Mouse (Mus musculus): ENCODE measurements around the gene Rrbp1. TPM values are rescaled to one million over a fixed set of nuclear protein-coding genes. Genes with fewer than 3 reads are reported as not detected.

Gene Rrbp1
- polyA plus RNA-seq, 1 experiment from 2014 or later, result 34.8 TPM

DNA sequence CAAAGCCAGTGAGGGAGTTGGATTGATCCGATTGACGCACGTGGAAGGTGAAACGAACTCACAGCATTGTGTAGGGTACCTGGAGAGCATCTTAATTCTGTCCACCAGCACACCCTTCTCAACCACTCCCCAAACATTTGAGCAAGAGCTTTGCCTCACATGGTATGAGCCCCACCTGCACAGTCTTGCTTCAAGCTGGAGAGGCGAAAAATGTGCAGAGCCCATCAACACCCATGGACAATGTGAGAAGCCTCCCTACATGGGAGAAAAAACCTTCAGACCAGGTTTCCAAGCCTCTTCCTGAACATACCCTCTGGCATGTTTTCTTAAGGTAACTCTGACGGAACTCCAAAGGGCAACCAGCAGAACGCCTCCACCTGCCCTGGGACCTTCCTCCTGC is 19.7 kb upstream of the Rrbp1 start:
- 92% methylated on average over 7 of the region's 7 CpGs for WGBS
- Histone ChIP-seq H3K4me1 (replicated peaks; ENCODE audit: control insufficient read depth, insufficient read depth, low read length) (no peaks in the 10 kb centered on the region), H3K9ac (no peak overlapping the region), H3K4me2 (replicated peaks) (no peak overlapping the region), H3K9me3 (ENCODE audit: control insufficient read depth, low read length) (no peaks in the 10 kb centered on the region), H3K27ac (no peak overlapping the region), H3K27me3 (ENCODE audit: control insufficient read depth, insufficient read depth, low read length) (no peaks in the 10 kb centered on the region), H3K4me3 (replicated peaks; ENCODE audit: low read length) (no peak overlapping the region), H3K36me3 (replicated peaks; ENCODE audit: control insufficient read depth, insufficient read depth) (no peaks in the 10 kb centered on the region)
- ATAC-seq (ENCODE audit: low FRiP score), result no peak
- DNase-seq (ENCODE audit: low spot score), result no peak

DNA sequence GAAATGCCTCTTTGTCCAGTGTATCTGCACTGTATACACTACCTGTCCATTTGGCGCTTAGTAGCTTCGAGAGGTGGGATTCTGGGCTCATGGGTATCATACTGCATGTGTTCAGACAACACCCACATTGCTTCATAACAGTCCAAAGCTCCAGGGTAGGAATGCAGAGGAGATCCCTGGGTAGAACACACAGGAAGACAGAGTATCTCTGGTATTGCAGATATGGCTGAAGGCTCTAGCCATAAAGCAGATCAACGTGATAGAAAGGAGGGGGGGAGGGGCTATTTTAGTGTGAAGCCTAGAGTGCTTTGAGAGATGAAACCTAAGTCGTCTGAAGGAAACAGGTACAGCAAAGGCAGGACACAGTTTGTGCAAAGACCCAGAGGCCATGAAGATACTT is 15.4 kb upstream of the Rrbp1 start:
- no peaks in the 10 kb centered on the region for H3K27me3 ChIP-seq (ENCODE audit: control insufficient read depth, insufficient read depth, low read length)
- H3K4me3 ChIP-seq (replicated peaks; ENCODE audit: low read length), result no peak overlapping the region
- DNase-seq (ENCODE audit: low spot score) (no peak), ATAC-seq (ENCODE audit: low FRiP score) (no peak)
- no peak overlapping the region for H3K9ac ChIP-seq
- H3K4me2 ChIP-seq (replicated peaks), result no peak overlapping the region
- no peaks in the 10 kb centered on the region for H3K4me1 ChIP-seq (replicated peaks; ENCODE audit: control insufficient read depth, insufficient read depth, low read length)
- H3K27ac ChIP-seq, result no peak overlapping the region
- no peaks in the 10 kb centered on the region for H3K36me3 ChIP-seq (replicated peaks; ENCODE audit: control insufficient read depth, insufficient read depth)
- WGBS, result 84% methylated on average over 4 of the region's 4 CpGs
- H3K9me3 ChIP-seq (ENCODE audit: control insufficient read depth, low read length), result no peaks in the 10 kb centered on the region

DNA sequence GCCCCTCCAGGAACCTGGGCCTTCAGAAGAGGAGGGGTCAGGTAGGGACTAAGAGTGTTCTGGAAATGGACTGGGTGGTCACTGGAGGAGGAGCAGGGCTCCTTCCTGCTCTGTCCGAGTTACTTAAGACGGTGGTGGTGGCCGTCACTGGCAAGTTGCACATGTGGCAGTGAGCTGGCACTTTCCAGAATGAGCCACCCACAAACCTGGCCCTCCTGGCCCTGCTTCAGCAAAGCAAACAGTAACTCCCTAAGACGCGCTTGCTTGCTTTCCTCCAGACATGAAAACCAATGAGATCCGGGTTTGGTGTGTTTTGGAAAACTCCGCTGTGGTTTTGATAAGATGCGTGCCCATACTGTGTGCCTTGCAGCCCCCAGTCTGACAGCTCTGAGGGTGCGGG is 14.3 kb upstream of the Rrbp1 start:
- H3K9me3 ChIP-seq (ENCODE audit: control insufficient read depth, low read length), result no peaks in the 10 kb centered on the region
- DNase-seq (ENCODE audit: low spot score) (no peak), ATAC-seq (ENCODE audit: low FRiP score) (no peak)
- WGBS, result 89% methylated on average over 9 of the region's 9 CpGs
- no peaks in the 10 kb centered on the region for H3K36me3 ChIP-seq (replicated peaks; ENCODE audit: control insufficient read depth, insufficient read depth)
- no peak overlapping the region for H3K4me2 ChIP-seq (replicated peaks)
- no peak overlapping the region for H3K27ac ChIP-seq
- H3K27me3 ChIP-seq (ENCODE audit: control insufficient read depth, insufficient read depth, low read length), result no peaks in the 10 kb centered on the region
- H3K4me3 ChIP-seq (replicated peaks; ENCODE audit: low read length), result no peak overlapping the region
- no peak overlapping the region for H3K9ac ChIP-seq
- H3K4me1 ChIP-seq (replicated peaks; ENCODE audit: control insufficient read depth, insufficient read depth, low read length), result no peaks in the 10 kb centered on the region

DNA sequence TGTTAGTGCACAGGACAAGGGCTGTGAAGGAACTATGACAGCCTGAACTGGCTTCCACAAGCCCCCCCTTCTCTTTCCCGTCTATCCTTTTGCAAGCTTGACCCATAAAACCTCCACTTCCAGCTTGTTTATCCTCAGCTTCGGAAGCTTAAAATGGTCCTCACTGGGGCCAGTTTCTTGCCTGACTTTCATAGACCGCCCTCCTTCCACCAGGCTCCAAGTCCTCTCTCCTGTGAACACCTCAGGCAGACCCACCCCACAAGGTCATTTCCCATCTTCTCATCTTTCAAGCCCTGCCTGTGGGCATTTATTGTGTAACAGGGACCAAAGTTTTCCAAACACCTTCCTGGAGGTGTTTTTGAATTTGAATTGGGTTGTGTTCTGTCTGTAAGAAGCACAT is 11.4 kb upstream of the Rrbp1 start:
- H3K27me3 ChIP-seq (ENCODE audit: control insufficient read depth, insufficient read depth, low read length), result no peaks in the 10 kb centered on the region
- 82% methylated on average over 3 of the region's 3 CpGs for WGBS
- no peaks in the 10 kb centered on the region for H3K36me3 ChIP-seq (replicated peaks; ENCODE audit: control insufficient read depth, insufficient read depth)

DNA sequence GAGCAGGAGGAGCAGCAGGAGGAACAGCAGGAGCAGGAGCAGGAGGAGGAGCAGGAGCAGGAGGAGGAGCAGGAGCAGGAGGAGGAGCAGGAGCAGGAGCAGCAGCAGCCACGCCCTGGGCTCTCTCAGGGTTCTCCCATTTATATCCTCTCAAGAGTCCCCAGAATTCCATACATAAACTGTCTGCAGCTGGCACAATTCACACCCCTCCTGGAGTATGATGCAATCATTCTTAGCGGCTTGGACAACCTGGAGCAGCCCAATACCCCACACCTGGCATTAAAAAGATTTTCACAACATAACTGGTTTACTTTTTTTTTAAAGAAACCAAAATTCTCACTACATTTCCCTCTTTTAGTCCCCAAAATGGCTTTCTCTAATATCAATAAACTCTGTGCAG is 8.9 kb upstream of the Rrbp1 start:
- ATAC-seq (ENCODE audit: low FRiP score), result no peak
- H3K27me3 ChIP-seq (ENCODE audit: control insufficient read depth, insufficient read depth, low read length), result no peaks in the 10 kb centered on the region

More for the DNA sequence above, 11.4 kb upstream of the Rrbp1 start:
- DNase-seq (ENCODE audit: low spot score) (no peak), ATAC-seq (ENCODE audit: low FRiP score) (no peak)
- Histone ChIP-seq H3K4me1 (replicated peaks; ENCODE audit: control insufficient read depth, insufficient read depth, low read length) (no peaks in the 10 kb centered on the region), H3K4me3 (replicated peaks; ENCODE audit: low read length) (no peak overlapping the region), H3K9me3 (ENCODE audit: control insufficient read depth, low read length) (no peaks in the 10 kb centered on the region), H3K4me2 (replicated peaks) (no peak overlapping the region), H3K27ac (no peak overlapping the region), H3K9ac (no peak overlapping the region)

DNA sequence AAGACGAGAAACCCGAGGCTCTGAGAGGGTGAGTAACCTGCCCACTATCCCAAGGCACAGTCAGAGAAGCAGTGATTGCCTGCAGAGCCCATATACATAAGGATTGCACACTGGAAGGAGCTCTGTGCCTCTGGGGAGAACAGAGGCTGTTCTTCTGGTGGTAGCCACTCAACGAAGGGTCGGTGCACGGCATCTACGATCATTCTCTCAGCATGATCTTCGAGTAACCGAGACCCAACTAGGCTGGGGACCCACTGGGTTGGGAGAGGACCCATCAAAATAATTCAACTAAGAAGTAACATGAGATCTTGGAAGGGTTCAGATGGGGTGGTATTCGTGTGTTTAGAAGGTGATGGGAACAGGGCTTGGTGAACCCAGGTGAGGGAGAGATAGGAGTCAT is 4.8 kb upstream of the Rrbp1 start:
- no peaks in the 10 kb centered on the region for H3K4me1 ChIP-seq (replicated peaks; ENCODE audit: control insufficient read depth, insufficient read depth, low read length)
- ATAC-seq (ENCODE audit: low FRiP score) (no peak), DNase-seq (ENCODE audit: low spot score) (no peak)
- no peaks in the 10 kb centered on the region for H3K36me3 ChIP-seq (replicated peaks; ENCODE audit: control insufficient read depth, insufficient read depth)
- no peak overlapping the region for H3K27ac ChIP-seq
- no peak overlapping the region for H3K4me3 ChIP-seq (replicated peaks; ENCODE audit: low read length)
- H3K27me3 ChIP-seq (ENCODE audit: control insufficient read depth, insufficient read depth, low read length), result no peaks in the 10 kb centered on the region
- H3K9ac ChIP-seq, result no peak overlapping the region
- no peaks in the 10 kb centered on the region for H3K9me3 ChIP-seq (ENCODE audit: control insufficient read depth, low read length)
- 89% methylated on average over 9 of the region's 9 CpGs for WGBS
- H3K4me2 ChIP-seq (replicated peaks), result no peak overlapping the region

More for the DNA sequence above, 8.9 kb upstream of the Rrbp1 start:
- H3K36me3 ChIP-seq (replicated peaks; ENCODE audit: control insufficient read depth, insufficient read depth), result no peaks in the 10 kb centered on the region
- no peaks in the 10 kb centered on the region for H3K9me3 ChIP-seq (ENCODE audit: control insufficient read depth, low read length)
- H3K4me3 ChIP-seq (replicated peaks; ENCODE audit: low read length), result no peak overlapping the region
- no peak overlapping the region for H3K9ac ChIP-seq
- 75% methylated on average over 2 of the region's 2 CpGs for WGBS
- no peak overlapping the region for H3K27ac ChIP-seq
- H3K4me1 ChIP-seq (replicated peaks; ENCODE audit: control insufficient read depth, insufficient read depth, low read length), result no peaks in the 10 kb centered on the region
- DNase-seq (ENCODE audit: low spot score), result no peak
- H3K4me2 ChIP-seq (replicated peaks), result no peak overlapping the region

DNA sequence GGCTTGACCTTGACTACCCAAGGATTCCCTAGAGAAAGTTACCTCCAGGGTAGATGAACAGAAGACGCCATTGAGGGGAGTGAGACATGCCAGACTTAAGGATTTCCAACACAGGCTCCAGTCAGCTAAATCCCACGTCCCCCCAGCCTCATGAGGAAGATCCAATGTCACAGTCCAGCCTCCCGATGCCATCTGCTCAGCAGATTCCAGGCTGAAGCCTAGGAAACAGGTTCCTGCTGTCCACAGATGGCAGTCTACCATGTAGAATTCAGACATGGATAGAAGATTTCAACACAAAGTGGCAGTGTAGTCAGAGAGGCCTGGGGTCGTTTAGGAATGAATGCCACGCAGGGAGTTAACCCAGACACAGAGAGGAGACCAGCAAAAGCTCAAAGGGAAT is 3.4 kb upstream of the Rrbp1 start:
- Histone ChIP-seq H3K27me3 (ENCODE audit: control insufficient read depth, insufficient read depth, low read length) (no peaks in the 10 kb centered on the region), H3K4me3 (replicated peaks; ENCODE audit: low read length) (no peak overlapping the region), H3K4me2 (replicated peaks) (no peak overlapping the region), H3K9ac (no peak overlapping the region), H3K4me1 (replicated peaks; ENCODE audit: control insufficient read depth, insufficient read depth, low read length) (peaks cover 6% of the 10 kb centered on the region), H3K9me3 (ENCODE audit: control insufficient read depth, low read length) (no peaks in the 10 kb centered on the region), H3K36me3 (replicated peaks; ENCODE audit: control insufficient read depth, insufficient read depth) (no peaks in the 10 kb centered on the region), H3K27ac (no peak overlapping the region)
- no peak for ATAC-seq (ENCODE audit: low FRiP score)
- DNase-seq (ENCODE audit: low spot score), result peak; percentile 30
- WGBS, result 24% methylated on average over 5 of the region's 5 CpGs

DNA sequence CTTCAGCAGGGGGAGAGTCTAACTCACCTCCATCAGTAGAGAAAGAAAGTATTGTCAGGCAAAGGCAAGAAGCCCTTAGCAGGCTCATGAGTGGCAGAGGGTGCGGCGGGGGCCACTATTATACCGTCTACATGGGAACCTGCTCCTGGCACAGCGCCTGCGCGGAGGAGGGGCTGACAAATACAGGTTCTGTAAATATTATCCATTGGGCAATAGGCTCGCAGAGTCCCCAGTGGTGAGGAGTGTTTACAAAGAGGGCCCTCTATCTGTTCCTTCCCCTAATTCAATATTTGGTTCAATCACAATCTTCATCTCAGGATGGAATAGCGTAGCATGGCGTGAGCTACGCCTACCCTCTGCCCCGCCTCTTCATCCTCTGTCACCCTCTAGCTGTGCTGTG is 3.0 kb upstream of the Rrbp1 start:
- H3K4me2 ChIP-seq (replicated peaks), result no peak overlapping the region
- H3K9me3 ChIP-seq (ENCODE audit: control insufficient read depth, low read length), result no peaks in the 10 kb centered on the region
- no peak for ATAC-seq (ENCODE audit: low FRiP score)
- peaks cover 7% of the 10 kb centered on the region for H3K4me1 ChIP-seq (replicated peaks; ENCODE audit: control insufficient read depth, insufficient read depth, low read length)
- H3K36me3 ChIP-seq (replicated peaks; ENCODE audit: control insufficient read depth, insufficient read depth), result no peaks in the 10 kb centered on the region
- no peaks in the 10 kb centered on the region for H3K27me3 ChIP-seq (ENCODE audit: control insufficient read depth, insufficient read depth, low read length)
- no peak overlapping the region for H3K9ac ChIP-seq
- H3K4me3 ChIP-seq (replicated peaks; ENCODE audit: low read length), result no peak overlapping the region
- WGBS, result 75% methylated on average over 11 of the region's 11 CpGs
- no peak overlapping the region for H3K27ac ChIP-seq
- no peak for DNase-seq (ENCODE audit: low spot score)

DNA sequence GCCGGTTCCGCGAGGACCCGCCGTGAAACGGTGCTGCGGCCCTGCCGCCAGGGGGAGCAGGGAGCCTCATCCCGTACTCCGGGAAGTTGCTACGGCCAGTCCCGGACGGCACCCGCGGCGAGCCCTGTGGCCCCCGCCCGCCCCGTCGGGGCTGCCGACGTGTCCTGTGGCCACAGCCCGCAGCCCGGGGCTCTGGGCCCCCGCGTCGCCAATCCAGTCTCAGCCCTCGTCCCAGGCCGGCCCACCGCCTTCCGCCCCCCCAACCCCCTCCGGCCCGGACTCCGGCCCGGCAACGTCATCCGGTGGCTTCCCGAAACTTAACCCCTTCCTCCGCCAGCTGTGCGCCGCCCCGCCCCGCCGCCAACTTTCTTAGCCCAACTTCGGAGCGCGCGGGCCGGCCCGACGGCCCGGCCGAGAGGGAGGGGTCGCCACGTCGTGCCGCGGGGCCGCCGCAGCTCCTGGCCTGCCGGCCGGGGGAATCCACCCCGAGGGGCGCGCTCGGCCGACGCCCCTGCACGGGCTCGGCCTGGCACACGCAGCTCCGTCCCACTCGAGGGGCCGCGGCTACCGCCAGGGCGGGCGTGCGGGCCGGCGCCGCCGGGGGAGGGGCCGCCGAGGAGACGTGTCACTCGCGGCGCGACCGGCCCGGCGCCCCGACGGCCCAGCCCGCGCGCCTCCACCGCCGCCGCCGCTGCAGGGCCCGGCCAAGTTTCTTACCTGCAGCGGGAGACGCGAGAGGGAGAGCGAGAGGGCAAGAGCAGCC is 600 bp downstream of the Rrbp1 start:
- H3K4me1 ChIP-seq (replicated peaks; ENCODE audit: control insufficient read depth, insufficient read depth, low read length), result peaks cover 7% of the 10 kb centered on the region
- peak overlapping the region; percentile 88 for H3K4me3 ChIP-seq (replicated peaks; ENCODE audit: low read length)
- H3K9ac ChIP-seq, result peak overlapping the region; percentile 77
- H3K27me3 ChIP-seq (ENCODE audit: control insufficient read depth, insufficient read depth, low read length), result no peaks in the 10 kb centered on the region
- peak; percentile 0; the same call in 1 of the 2 replicates for ATAC-seq (ENCODE audit: low FRiP score)
- H3K9me3 ChIP-seq (ENCODE audit: control insufficient read depth, low read length), result no peaks in the 10 kb centered on the region
- WGBS, result 4% methylated on average over 77 of the region's 107 CpGs
- peak; percentile 58 for DNase-seq (ENCODE audit: low spot score)
- no peaks in the 10 kb centered on the region; the same call in 1 of the 2 replicates for H3K36me3 ChIP-seq (replicated peaks; ENCODE audit: control insufficient read depth, insufficient read depth)
- H3K4me2 ChIP-seq (replicated peaks), result peak overlapping the region; percentile 57
- H3K27ac ChIP-seq, result peak overlapping the region; percentile 84

Measured in hindbrain, embryonic 14.5 days (tissue).